Mouse (Mus musculus) C2C12 (cell line): ENCODE data around the gene Gm10518. TPM values are rescaled to one million over a fixed set of nuclear protein-coding genes. Genes with fewer than 3 reads are reported as not detected.

Source experiments
- H3K27me3 ChIP-seq: one replicate; pipeline ENCODE4 v1.6.1; 2011; ENCODE audit not compliant: control insufficient read depth, insufficient read depth, insufficient read length
- H3K36me3 ChIP-seq: one replicate; pipeline ENCODE4 v1.6.1; 2011; ENCODE audit not compliant: control insufficient read depth, insufficient read depth
- H3K4me3 ChIP-seq: one replicate; pipeline ENCODE4 v1.5.1; 2011; ENCODE audit warnings: mild to moderate bottlenecking, control low read depth; ENCODE audit not compliant: poor library complexity, insufficient read depth, severe bottlenecking
- H3K79me2 ChIP-seq: one replicate; pipeline ENCODE4 v1.6.1; 2011; ENCODE audit not compliant: control insufficient read depth, insufficient read depth
- H3K79me3 ChIP-seq: one replicate; pipeline ENCODE4 v1.6.1; 2011; ENCODE audit warnings: low read depth, control low read depth
- H3ac ChIP-seq: one replicate; pipeline ENCODE3; 2011; ENCODE audit warnings: low read depth; ENCODE audit not compliant: control insufficient read depth, insufficient read length
- CEBPB ChIP-seq: IDR thresholded peaks from one replicate; pipeline ENCODE4 v1.6.1; 2011; ENCODE audit warnings: low read depth, mild to moderate bottlenecking, control low read depth, moderate library complexity
- CTCF ChIP-seq: IDR thresholded peaks from one replicate; pipeline ENCODE4 v1.5.1; 2011; ENCODE audit not compliant: control insufficient read depth, insufficient read depth, insufficient read length
- FOSL1 ChIP-seq: IDR thresholded peaks from one replicate; pipeline ENCODE4 v1.8.0; 2011; ENCODE audit warnings: mild to moderate bottlenecking, low read length; ENCODE audit not compliant: poor library complexity, insufficient read depth, severe bottlenecking
- MAX ChIP-seq: IDR thresholded peaks from one replicate; pipeline ENCODE4 v1.6.1; 2011; ENCODE audit warnings: mild to moderate bottlenecking, control low read depth
- MYOD1 ChIP-seq: IDR thresholded peaks from one replicate; pipeline ENCODE4 v1.6.1; 2011; ENCODE audit warnings: low read depth; ENCODE audit not compliant: control insufficient read depth, insufficient read length
- MYOG ChIP-seq: IDR thresholded peaks from one replicate; pipeline ENCODE4 v1.6.1; 2011; ENCODE audit not compliant: control insufficient read depth, insufficient read length; ENCODE audit errors: extremely low read depth
- USF1 ChIP-seq: IDR thresholded peaks from one replicate; pipeline ENCODE4 v1.6.1; 2011; ENCODE audit warnings: low read depth, mild to moderate bottlenecking, control low read depth, moderate library complexity
- polyA plus RNA-seq: library from polyadenylated mRNA; unstranded; fragments of >200 nt; fragmentation: generic; extraction: Trizol; gene quantifications from one replicate; pipeline ENCODE4 v1.2.1, GENCODE M21; 2012; ENCODE audit warnings: missing spikeins

The Gm10518 gene
- polyA plus RNA-seq, 1 experiment = 0.16 TPM

DNA sequence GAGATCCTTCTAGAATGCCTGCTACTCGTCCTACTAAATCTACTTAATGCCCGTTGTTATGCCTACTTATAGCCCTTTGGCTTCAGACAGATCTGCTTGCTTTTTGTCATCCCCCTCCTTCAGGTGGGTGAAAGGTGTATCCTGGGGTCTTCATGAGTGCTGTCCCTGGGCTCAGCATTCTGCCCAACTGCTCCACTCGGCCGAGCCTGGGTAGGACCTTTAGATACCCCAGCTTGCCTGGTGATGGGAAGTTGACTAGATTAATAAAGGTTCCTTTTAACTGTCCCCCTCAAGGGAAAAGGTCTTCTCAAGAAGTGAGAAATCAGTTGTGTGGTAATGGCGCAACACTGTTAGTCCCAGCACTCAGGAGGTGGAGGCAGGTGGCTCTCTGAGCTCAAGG is 24.9 kb downstream of the Gm10518 start:
- Histone ChIP-seq H3K27me3 (no peaks in the 10 kb centered on the region), H3ac (no peak overlapping the region), H3K79me2 (no peaks in the 10 kb centered on the region), H3K36me3 (no peaks in the 10 kb centered on the region), H3K79me3 (no peaks in the 10 kb centered on the region), H3K4me3 (no peak overlapping the region)
- TF ChIP-seq CTCF = no peak

DNA sequence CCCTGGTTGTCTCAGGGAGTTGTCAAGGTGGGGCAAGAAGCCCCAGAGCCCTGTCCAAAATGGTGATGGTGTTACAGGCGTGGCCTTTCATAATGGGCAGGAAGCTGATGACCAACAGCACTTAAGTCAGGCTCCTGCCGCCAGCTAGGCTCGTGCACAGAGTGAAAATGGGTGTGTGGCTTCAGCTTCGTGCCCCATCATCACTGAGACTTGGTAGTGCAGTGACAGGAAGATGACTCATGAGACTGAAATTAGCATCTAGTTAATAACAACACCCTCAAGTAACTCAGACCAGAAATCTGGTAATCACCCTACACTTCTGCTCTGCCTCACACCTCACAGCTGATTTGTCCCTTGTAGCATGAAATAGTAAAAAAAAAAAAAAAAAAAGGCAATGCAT is 25.7 kb downstream of the Gm10518 start:
- Histone ChIP-seq H3K36me3 (no peaks in the 10 kb centered on the region), H3ac (no peak overlapping the region), H3K4me3 (no peak overlapping the region), H3K79me2 (no peaks in the 10 kb centered on the region), H3K27me3 (no peaks in the 10 kb centered on the region), H3K79me3 (no peaks in the 10 kb centered on the region)
- no peak for TF ChIP-seq CEBPB
- TF ChIP-seq FOSL1 = no peak
- no peak for TF ChIP-seq USF1
- no peak for TF ChIP-seq MYOD1
- TF ChIP-seq MAX = no peak
- no peak for TF ChIP-seq CTCF
- TF ChIP-seq MYOG = no peak

- H3K27me3 ChIP-seq = no peaks in the 10 kb centered on the region
- H3K36me3 ChIP-seq = no peaks in the 10 kb centered on the region
- H3K79me3 ChIP-seq = no peaks in the 10 kb centered on the region
- no peak overlapping the region for H3ac ChIP-seq
- H3K79me2 ChIP-seq = no peaks in the 10 kb centered on the region
- H3K4me3 ChIP-seq = no peak overlapping the region
- TF ChIP-seq FOSL1 (no peak), MYOD1 (no peak), MAX (no peak), MYOG (no peak), USF1 (no peak), CTCF (no peak), CEBPB (no peak)
Observed at GRCm38 (mm10) chr1:179832710-179833240, 29.6 kb downstream of the Gm10518 start.

GRCm38 (mm10) chr1:179833596-179833995 is 30.4 kb downstream of the Gm10518 start:
- Histone ChIP-seq H3K4me3 (no peak overlapping the region), H3ac (no peak overlapping the region), H3K27me3 (no peaks in the 10 kb centered on the region), H3K79me2 (no peaks in the 10 kb centered on the region), H3K36me3 (no peaks in the 10 kb centered on the region), H3K79me3 (no peaks in the 10 kb centered on the region)
- TF ChIP-seq CTCF (no peak), MYOG (no peak), CEBPB (no peak), USF1 (no peak), FOSL1 (no peak), MAX (no peak), MYOD1 (no peak)

DNA sequence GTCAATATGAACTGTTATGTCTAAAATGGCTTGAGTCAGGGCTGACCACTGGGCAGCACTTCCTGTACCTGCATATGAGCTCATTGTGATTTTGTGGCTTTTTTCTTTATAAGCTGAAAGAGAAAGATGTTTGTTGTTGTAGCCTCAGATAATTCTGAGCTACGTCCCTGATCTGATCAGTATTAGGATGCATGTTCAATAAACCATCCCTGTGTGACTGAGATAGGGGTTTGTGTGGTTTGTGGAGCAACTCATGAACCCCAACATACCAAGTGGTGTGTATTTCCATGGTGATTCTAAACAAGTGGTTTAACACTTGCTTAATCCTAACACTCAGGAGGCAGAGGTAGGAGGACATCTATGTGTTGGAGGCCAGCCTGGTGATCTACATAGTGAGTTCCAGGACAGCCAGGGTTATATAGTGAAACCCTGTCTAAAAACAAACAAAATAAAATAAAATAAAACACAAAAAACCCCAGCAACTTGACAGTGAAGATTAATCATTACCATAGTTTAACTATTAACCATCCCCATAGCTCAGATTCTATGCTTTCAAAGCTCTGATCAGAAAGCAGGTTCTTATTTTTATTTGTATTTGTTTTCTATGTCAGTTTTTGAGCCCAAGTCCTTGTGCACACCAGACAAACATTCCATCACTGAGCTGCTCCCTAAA is 32.7 kb downstream of the Gm10518 start:
- no peaks in the 10 kb centered on the region for H3K79me3 ChIP-seq
- no peak overlapping the region for H3ac ChIP-seq
- H3K4me3 ChIP-seq = no peak overlapping the region
- no peaks in the 10 kb centered on the region for H3K36me3 ChIP-seq
- TF ChIP-seq FOSL1 = no peak
- no peak for TF ChIP-seq CTCF
- TF ChIP-seq USF1 = no peak
- no peak for TF ChIP-seq CEBPB
- no peak for TF ChIP-seq MYOD1
- TF ChIP-seq MAX = no peak
- no peak for TF ChIP-seq MYOG
- H3K79me2 ChIP-seq = no peaks in the 10 kb centered on the region
- H3K27me3 ChIP-seq = no peaks in the 10 kb centered on the region

GRCm38 (mm10) chr1:179836426-179837404 is 33.5 kb downstream of the Gm10518 start:
- TF ChIP-seq FOSL1 (no peak), CEBPB (no peak), MYOG (no peak), MYOD1 (no peak), USF1 (no peak), CTCF (no peak), MAX (no peak)
- H3K4me3 ChIP-seq = no peak overlapping the region
- H3K79me2 ChIP-seq = no peaks in the 10 kb centered on the region
- H3K79me3 ChIP-seq = no peaks in the 10 kb centered on the region
- H3K27me3 ChIP-seq = no peaks in the 10 kb centered on the region
- H3K36me3 ChIP-seq = no peaks in the 10 kb centered on the region
- no peak overlapping the region for H3ac ChIP-seq
